Mouse (Mus musculus) brown adipose tissue, adult 24 weeks (tissue): ENCODE measurements around the gene Zfp428. TPM values are rescaled to one million over a fixed set of nuclear protein-coding genes. Genes with fewer than 3 reads are reported as not detected.
A peak's percentile ranks its signal among the peaks of the same experiment; 100 is the strongest.
"Not testable (repeated sequence)": the region's sequence is repeated elsewhere in the genome, so short reads cannot be mapped to it uniquely, and the experiment has no call there.

Source experiments
- H3K27ac ChIP-seq: fragments of 200-500 bp; replicated peaks from 2 replicates; pipeline ENCODE4 v1.5.1; 2012; ENCODE audit warnings: low read depth, mild to moderate bottlenecking, low read length
- H3K4me1 ChIP-seq: fragments of 200-500 bp; 2 replicates; pipeline ENCODE4 v1.6.1; 2012; ENCODE audit warnings: low read length, mixed read lengths; ENCODE audit not compliant: control insufficient read depth, insufficient read depth, insufficient read length
- H3K4me3 ChIP-seq: fragments of 200-500 bp; 2 replicates; pipeline ENCODE4 v1.5.1; 2012; ENCODE audit warnings: low read depth, mild to moderate bottlenecking, low read length, moderate library complexity; ENCODE audit not compliant: insufficient read depth
- polyA plus RNA-seq: library from polyadenylated mRNA; stranded (reverse); fragments of >200 nt; gene quantifications from 2 replicates; pipeline ENCODE4 v1.2.4, GENCODE M21; 2012; ENCODE audit not compliant: missing spikeins, insufficient read depth, insufficient read length

Gene Zfp428
- polyA plus RNA-seq, 1 experiment = 4.7 TPM

- H3K27ac ChIP-seq = no peak overlapping the region
- H3K4me3 ChIP-seq = no peak overlapping the region; the same call in 1 of the 2 replicates
- no peaks in the 10 kb centered on the region for H3K4me1 ChIP-seq
Observed at GRCm38 (mm10) chr7:24499856-24500577, 6.8 kb upstream of the Zfp428 start.

DNA sequence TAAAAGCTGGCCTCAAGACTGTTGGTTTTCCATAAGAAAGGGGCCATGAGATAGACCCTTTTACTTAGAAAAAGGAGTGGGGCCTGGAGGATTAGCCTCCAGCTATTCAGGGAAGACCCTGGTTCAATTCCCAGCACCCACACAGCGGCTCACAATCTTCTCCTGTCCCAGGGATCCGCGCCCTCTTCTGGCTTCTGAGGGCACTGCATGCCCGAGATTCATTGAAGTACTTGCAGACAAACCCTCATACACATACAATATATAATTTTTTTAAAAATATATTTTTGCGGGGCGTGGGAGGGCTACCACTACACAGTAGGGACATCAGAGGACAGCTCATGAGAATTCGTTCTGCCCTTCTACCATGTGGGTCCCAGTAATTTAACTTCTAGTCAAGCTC, 5.9 kb upstream of the Zfp428 start:
- Histone ChIP-seq H3K4me1 (peaks cover 5% of the 10 kb centered on the region; the same call in 1 of the 2 replicates), H3K4me3 (no peak overlapping the region), H3K27ac (no peak overlapping the region)

- H3K4me1 ChIP-seq = peaks cover 5% of the 10 kb centered on the region; the same call in 1 of the 2 replicates
- no peak overlapping the region for H3K27ac ChIP-seq
- H3K4me3 ChIP-seq = no peak overlapping the region
Observed at GRCm38 (mm10) chr7:24501492-24501891, 5.3 kb upstream of the Zfp428 start.

DNA sequence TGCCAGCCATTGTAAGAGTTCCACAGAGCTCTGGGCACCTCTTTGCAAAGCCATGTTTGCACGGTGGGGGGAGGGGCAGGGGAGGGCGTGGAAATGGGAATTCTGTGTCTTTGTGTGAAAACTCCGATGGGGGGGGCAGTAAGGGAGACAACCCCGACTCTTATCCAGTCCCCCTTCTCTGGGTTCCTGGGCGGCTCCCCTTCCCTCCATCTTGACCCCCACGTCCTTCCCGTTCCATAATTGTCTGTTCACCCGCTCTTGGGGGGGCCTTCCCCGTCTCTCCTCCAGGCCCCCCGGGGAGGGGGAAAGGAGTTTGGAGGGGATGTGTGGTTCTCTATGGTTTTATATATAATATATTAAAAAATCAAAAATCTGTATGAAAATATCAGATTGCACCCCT, 2.8 kb upstream of the Zfp428 start:
- H3K27ac ChIP-seq = no peak overlapping the region
- H3K4me3 ChIP-seq = no peak overlapping the region
- H3K4me1 ChIP-seq = peaks cover 5% of the 10 kb centered on the region; the same call in 1 of the 2 replicates

GRCm38 (mm10) chr7:24504868-24505267, 1.9 kb upstream of the Zfp428 start:
- Histone ChIP-seq H3K4me1 (peaks cover 5% of the 10 kb centered on the region; the same call in 1 of the 2 replicates), H3K27ac (no peak overlapping the region), H3K4me3 (no peak overlapping the region)

GRCm38 (mm10) chr7:24505447-24506064, 1.2 kb upstream of the Zfp428 start:
- peak overlapping the region; percentile 5; the same call in 1 of the 2 replicates for H3K27ac ChIP-seq
- peak overlapping the region; percentile 27; the same call in 1 of the 2 replicates for H3K4me3 ChIP-seq

DNA sequence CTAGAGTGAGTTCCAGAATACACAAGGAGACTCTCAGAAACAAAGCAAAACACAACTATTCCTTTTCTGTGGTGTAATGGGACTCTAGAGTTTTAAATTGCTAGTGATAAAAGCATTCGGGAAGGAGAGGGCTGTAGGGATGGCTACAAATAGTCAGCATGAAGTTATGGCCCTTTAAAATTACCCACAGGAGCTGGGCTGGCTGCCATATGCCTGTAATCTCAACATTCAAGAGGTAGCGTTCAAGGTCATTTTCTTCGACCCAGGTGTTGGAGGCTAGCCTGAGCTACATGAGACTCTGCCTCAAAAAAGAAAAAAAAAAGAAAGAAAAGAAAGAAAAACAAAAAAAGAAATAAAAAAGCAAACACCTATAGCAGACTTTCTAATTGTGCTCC, 744 bp upstream of the Zfp428 start:
- peak overlapping the region; percentile 27; the same call in 1 of the 2 replicates for H3K4me3 ChIP-seq
- peak overlapping the region; percentile 5; the same call in 1 of the 2 replicates for H3K27ac ChIP-seq
- H3K4me1 ChIP-seq = peaks cover 5% of the 10 kb centered on the region; the same call in 1 of the 2 replicates

More at GRCm38 (mm10) chr7:24505447-24506064, 1.2 kb upstream of the Zfp428 start:
- peaks cover 5% of the 10 kb centered on the region; the same call in 1 of the 2 replicates for H3K4me1 ChIP-seq

DNA sequence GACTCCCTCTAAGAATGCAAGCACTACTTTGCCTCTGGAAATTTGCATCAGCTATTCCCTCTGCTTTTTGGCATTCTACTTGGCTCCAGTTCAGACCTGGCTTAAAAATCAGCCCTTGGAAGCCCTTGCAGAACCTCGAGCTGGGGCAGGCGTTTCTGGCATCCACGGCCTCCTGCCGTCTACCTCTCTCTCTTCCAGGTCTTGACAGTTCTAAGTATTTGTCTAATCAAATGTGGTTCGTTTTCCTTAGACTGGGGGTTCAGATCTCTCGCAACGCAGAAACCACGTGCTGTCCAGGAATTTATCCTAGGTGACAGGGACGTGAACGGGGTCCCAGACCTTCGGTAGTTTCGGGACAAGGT, 349 bp upstream of the Zfp428 start:
- H3K4me3 ChIP-seq = peak overlapping the region; percentile 98

GRCm38 (mm10) chr7:24507726-24508114, 914 bp downstream of the Zfp428 start:
- peaks cover 5% of the 10 kb centered on the region; the same call in 1 of the 2 replicates for H3K4me1 ChIP-seq
- H3K4me3 ChIP-seq = peak overlapping the region; percentile 98
- H3K27ac ChIP-seq = peak overlapping the region; percentile 41

More for the DNA sequence above, 349 bp upstream of the Zfp428 start:
- H3K27ac ChIP-seq = 0 out of 2 replicates have a peak overlapping the region, but pooled peaks have one; percentile 89
- peaks cover 5% of the 10 kb centered on the region; the same call in 1 of the 2 replicates for H3K4me1 ChIP-seq

DNA sequence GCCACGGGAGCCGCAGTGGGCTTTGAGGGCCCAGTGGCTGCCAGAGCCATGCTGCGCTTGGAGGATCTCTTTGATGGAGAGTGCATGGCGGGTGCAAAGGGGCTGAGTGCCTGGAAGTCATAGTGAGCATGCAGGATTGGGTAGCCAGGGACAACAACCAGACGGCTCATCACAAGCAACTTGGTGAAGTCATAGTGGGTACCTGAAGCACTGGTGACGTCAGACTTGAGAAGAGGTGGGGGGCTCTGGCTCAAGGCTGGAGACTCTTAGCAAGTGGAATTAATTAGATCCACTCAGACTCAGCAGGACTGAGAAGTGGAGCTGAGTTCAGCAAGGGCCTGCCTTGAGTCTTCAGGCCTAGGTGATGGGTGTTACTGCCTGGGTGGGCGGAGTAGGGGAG, 5.5 kb downstream of the Zfp428 start, which contains the start of gene AC161166.1:
TSS of gene AC161166.1 (minus strand) at position 101 of the 400 bp plus-strand sequence.
- Histone ChIP-seq H3K4me3 (no peak within 1 kb of the TSS), H3K27ac (no peak within 1 kb of the TSS)

DNA sequence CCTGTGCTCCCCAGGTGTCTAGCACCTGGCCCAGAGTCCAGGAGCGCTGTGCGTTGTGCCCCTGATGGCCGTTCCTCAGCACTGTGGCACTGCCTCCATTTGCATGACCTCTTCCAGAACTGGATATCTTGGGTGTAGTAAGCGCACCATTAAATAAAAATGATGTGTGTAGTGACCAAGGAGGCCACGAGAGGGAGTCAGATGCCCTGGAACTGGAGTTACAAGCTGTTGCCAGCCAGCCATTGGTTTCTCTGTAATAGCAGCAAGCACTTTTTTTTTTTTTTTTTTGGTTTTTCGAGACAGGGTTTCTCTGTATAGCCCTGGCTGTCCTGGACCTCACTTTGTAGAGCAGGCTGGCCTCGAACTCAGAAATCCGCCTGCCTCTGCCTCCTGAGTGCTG, 9.5 kb downstream of the Zfp428 start:
- not testable (repeated sequence) for H3K27ac ChIP-seq, H3K4me1 ChIP-seq, H3K4me3 ChIP-seq

More for the DNA sequence above, 5.5 kb downstream of the Zfp428 start, which contains the start of gene AC161166.1:
- no peaks in the 10 kb centered on the region for H3K4me1 ChIP-seq

GRCm38 (mm10) chr7:24517077-24517476, 10.3 kb downstream of the Zfp428 start:
- Histone ChIP-seq H3K4me1 (no peaks in the 10 kb centered on the region), H3K4me3 (no peak overlapping the region), H3K27ac (no peak overlapping the region)

GRCm38 (mm10) chr7:24517654-24518053, 10.8 kb downstream of the Zfp428 start:
- Histone ChIP-seq H3K4me3 (no peak overlapping the region), H3K4me1 (no peaks in the 10 kb centered on the region), H3K27ac (no peak overlapping the region)

DNA sequence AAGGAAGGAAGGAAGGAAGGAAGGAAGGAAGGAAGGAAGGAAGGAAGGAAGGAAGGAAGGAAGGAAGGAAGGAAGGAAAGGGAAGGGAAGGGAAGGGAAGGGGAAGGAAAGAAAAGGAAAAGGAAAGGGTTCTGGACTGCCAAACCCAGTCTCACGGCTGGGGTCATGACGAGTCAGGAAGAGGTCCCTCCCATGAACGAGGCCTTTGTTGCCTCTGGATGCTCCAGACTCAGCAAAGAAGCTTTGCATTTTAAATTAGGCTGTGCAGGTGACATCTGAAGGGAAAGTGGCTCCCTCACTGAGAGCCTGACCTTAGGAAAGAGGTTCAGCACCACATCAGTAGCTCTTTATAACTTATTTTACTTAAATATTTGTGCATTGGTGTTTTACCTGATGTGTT, 12.3 kb downstream of the Zfp428 start:
- no peak overlapping the region for H3K4me3 ChIP-seq
- no peak overlapping the region for H3K27ac ChIP-seq
- H3K4me1 ChIP-seq = no peaks in the 10 kb centered on the region

- not testable (repeated sequence) for H3K4me1 ChIP-seq, H3K27ac ChIP-seq, H3K4me3 ChIP-seq
Observed at GRCm38 (mm10) chr7:24520054-24520453, 13.2 kb downstream of the Zfp428 start.
